Mouse (Mus musculus): ENCODE results near the gene Hsp90ab1. TPM values are rescaled to one million over a fixed set of nuclear protein-coding genes. Genes with fewer than 3 reads are reported as not detected.

Gene Hsp90ab1
- polyA plus RNA-seq, 1 experiment = 1,562 TPM

GRCm38 (mm10) chr17:45563655-45564530, 9.2 kb downstream of the Hsp90ab1 start, which contains the start of gene Slc35b2:
Gene Slc35b2 (plus strand): TSS chr17:45563874.
- Histone ChIP-seq H3K27ac (ENCODE audit: insufficient read depth, low read length) (no peak within 1 kb of the TSS), H3K4me3 (ENCODE audit: insufficient read depth, low read length) (peak within 1 kb of the TSS; percentile 85), H3K4me1 (ENCODE audit: control insufficient read depth, insufficient read depth, low read length) (no peaks in the 10 kb centered on the region)
- TF ChIP-seq CTCF (IDR thresholded peaks at IDR 0.05; ENCODE audit: borderline replicate concordance, insufficient read depth, low read length) (peak; percentile 80), POLR2A (IDR thresholded peaks at IDR 0.05; ENCODE audit: low read depth, low read length) (peak; percentile 83)

- Histone ChIP-seq H3K4me1 (ENCODE audit: control insufficient read depth, insufficient read depth, low read length) (no peaks in the 10 kb centered on the region), H3K4me3 (ENCODE audit: insufficient read depth, low read length) (no peak overlapping the region), H3K27ac (ENCODE audit: insufficient read depth, low read length) (no peak overlapping the region)
- TF ChIP-seq POLR2A (IDR thresholded peaks at IDR 0.05; ENCODE audit: low read depth, low read length) (no peak), CTCF (IDR thresholded peaks at IDR 0.05; ENCODE audit: borderline replicate concordance, insufficient read depth, low read length) (no peak)
Observed at GRCm38 (mm10) chr17:45563216-45563615, 9.9 kb downstream of the Hsp90ab1 start.

GRCm38 (mm10) chr17:45559732-45560525, 13.1 kb downstream of the Hsp90ab1 start:
- Histone ChIP-seq H3K27ac (ENCODE audit: insufficient read depth, low read length) (no peak overlapping the region), H3K4me1 (ENCODE audit: control insufficient read depth, insufficient read depth, low read length) (no peaks in the 10 kb centered on the region; the same call in 1 of the 2 replicates), H3K4me3 (ENCODE audit: insufficient read depth, low read length) (no peak overlapping the region)
- TF ChIP-seq POLR2A (IDR thresholded peaks at IDR 0.05; ENCODE audit: low read depth, low read length) (no peak), CTCF (IDR thresholded peaks at IDR 0.05; ENCODE audit: borderline replicate concordance, insufficient read depth, low read length) (no peak)

GRCm38 (mm10) chr17:45557998-45558862, 14.8 kb downstream of the Hsp90ab1 start:
- Histone ChIP-seq H3K4me1 (ENCODE audit: control insufficient read depth, insufficient read depth, low read length) (no peaks in the 10 kb centered on the region; the same call in 1 of the 2 replicates), H3K4me3 (ENCODE audit: insufficient read depth, low read length) (no peak overlapping the region), H3K27ac (ENCODE audit: insufficient read depth, low read length) (no peak overlapping the region)
- TF ChIP-seq POLR2A (IDR thresholded peaks at IDR 0.05; ENCODE audit: low read depth, low read length) (no peak), CTCF (IDR thresholded peaks at IDR 0.05; ENCODE audit: borderline replicate concordance, insufficient read depth, low read length) (no peak)

GRCm38 (mm10) chr17:45557246-45557824, 15.7 kb downstream of the Hsp90ab1 start:
- TF ChIP-seq POLR2A (IDR thresholded peaks at IDR 0.05; ENCODE audit: low read depth, low read length) (no peak), CTCF (IDR thresholded peaks at IDR 0.05; ENCODE audit: borderline replicate concordance, insufficient read depth, low read length) (no peak)
- H3K4me3 ChIP-seq (ENCODE audit: insufficient read depth, low read length) = peak overlapping the region; percentile 87; the same call in 1 of the 2 replicates
- H3K4me1 ChIP-seq (ENCODE audit: control insufficient read depth, insufficient read depth, low read length) = no peaks in the 10 kb centered on the region; the same call in 1 of the 2 replicates
- no peak overlapping the region for H3K27ac ChIP-seq (ENCODE audit: insufficient read depth, low read length)

- no peaks in the 10 kb centered on the region; the same call in 1 of the 2 replicates for H3K4me1 ChIP-seq (ENCODE audit: control insufficient read depth, insufficient read depth, low read length)
- H3K27ac ChIP-seq (ENCODE audit: insufficient read depth, low read length) = no peak overlapping the region
- H3K4me3 ChIP-seq (ENCODE audit: insufficient read depth, low read length) = peak overlapping the region; percentile 87
- TF ChIP-seq CTCF (IDR thresholded peaks at IDR 0.05; ENCODE audit: borderline replicate concordance, insufficient read depth, low read length) (no peak), POLR2A (IDR thresholded peaks at IDR 0.05; ENCODE audit: low read depth, low read length) (no peak)
Observed at GRCm38 (mm10) chr17:45556514-45557245, 16.4 kb downstream of the Hsp90ab1 start.

- Histone ChIP-seq H3K27ac (ENCODE audit: insufficient read depth, low read length) (no peak overlapping the region), H3K4me3 (ENCODE audit: insufficient read depth, low read length) (peak overlapping the region; percentile 87), H3K4me1 (ENCODE audit: control insufficient read depth, insufficient read depth, low read length) (no peaks in the 10 kb centered on the region; the same call in 1 of the 2 replicates)
- no peak for TF ChIP-seq POLR2A (IDR thresholded peaks at IDR 0.05; ENCODE audit: low read depth, low read length)
- TF ChIP-seq CTCF (IDR thresholded peaks at IDR 0.05; ENCODE audit: borderline replicate concordance, insufficient read depth, low read length) = no peak
Observed at GRCm38 (mm10) chr17:45556107-45556489, 17.0 kb downstream of the Hsp90ab1 start.

GRCm38 (mm10) chr17:45555452-45556106, 17.5 kb downstream of the Hsp90ab1 start, which contains the start of gene Nfkbie:
Gene Nfkbie (plus strand): TSS chr17:45555703.
- no peaks in the 10 kb centered on the region; the same call in 1 of the 2 replicates for H3K4me1 ChIP-seq (ENCODE audit: control insufficient read depth, insufficient read depth, low read length)
- H3K27ac ChIP-seq (ENCODE audit: insufficient read depth, low read length) = no peak within 1 kb of the TSS
- peak within 1 kb of the TSS; percentile 87 for H3K4me3 ChIP-seq (ENCODE audit: insufficient read depth, low read length)
- peak; percentile 90 for TF ChIP-seq POLR2A (IDR thresholded peaks at IDR 0.05; ENCODE audit: low read depth, low read length)
- no peak for TF ChIP-seq CTCF (IDR thresholded peaks at IDR 0.05; ENCODE audit: borderline replicate concordance, insufficient read depth, low read length)
